Mouse (Mus musculus) B cell, adult 2 months (primary cell): Measurements from ENCODE around the gene Pakap.

Experiments used
- DNase-seq, 2 experiments: peaks; one replicate each; pipeline ENCODE4 v3.0.0; 2022

Gene Pakap

GRCm38 (mm10) chr4:57813576-57813945 is 245.6 kb downstream of the Pakap start:
- peak; percentile 64 to 74 for DNase-seq

GRCm38 (mm10) chr4:57815355-57815754 is 247.4 kb downstream of the Pakap start:
- no peak for DNase-seq

GRCm38 (mm10) chr4:57816146-57816545 is 248.2 kb downstream of the Pakap start:
- no peak for DNase-seq

DNA sequence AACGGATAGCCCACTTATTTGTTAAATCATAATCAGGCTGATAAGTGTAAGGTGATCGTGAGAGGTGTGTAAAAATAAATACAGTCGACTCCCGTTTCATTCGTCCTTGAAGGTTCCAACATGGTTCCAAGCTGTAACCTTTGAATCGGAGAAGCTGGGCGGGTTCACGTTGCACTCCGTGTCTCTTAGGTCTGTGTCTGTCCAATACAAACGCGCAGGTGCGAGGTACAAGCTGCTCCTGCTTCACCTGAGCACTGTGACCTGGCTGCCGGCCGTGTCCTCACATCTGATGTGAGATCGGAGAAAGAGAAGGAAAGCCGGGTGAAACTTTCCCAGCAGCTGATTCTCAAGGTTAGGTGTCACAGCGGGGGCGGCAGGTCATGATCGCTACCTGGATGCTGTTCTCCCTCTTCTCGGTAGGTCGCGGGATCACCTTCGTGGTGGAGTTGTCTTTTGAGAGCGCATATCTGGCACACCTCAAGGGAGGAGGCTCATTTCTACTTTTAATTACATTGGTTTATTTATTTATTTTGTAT is 252.9 kb downstream of the Pakap start:
- DNase-seq: no peak

DNA sequence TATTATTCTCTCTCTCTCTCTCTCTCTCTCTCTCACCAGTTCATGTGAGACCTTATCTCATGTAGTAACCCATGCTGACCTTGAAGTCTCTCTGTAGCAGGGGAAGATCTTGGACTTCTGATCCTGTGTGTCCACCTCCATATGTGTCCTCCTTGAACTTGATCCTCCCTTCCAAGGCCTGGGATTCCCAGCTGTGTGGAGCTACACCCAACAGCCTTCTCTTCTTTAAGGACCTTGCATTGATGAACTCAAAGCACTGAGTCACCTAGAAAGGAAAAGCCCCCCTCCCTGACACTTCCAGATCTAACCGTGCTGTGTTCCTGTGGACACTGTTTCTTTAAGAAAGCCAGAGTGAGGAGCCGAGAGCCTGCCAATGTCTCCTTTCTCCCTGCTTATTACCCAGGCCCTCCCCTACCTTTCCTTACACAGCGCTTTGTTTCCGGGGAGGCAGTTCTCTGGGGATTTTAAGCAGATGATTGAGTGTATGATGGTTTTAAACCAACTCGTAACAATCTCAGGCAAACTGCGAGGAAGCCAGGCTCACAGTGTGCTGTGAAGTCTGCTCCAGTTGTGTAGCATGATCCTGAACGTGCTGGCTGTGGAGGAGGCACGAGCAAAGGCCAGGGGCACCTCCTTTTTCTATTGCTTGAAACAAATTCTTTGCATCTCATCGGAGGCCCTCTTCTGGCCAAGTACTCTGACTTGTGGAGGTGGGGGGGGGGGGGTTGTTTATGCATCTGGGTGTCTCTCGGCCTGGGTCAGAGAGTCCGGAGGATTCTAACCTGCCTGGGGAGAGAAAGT is 253.8 kb downstream of the Pakap start:
- no peak for DNase-seq

- DNase-seq: no peak
Observed at GRCm38 (mm10) chr4:57822641-57823040, 254.7 kb downstream of the Pakap start.

DNA sequence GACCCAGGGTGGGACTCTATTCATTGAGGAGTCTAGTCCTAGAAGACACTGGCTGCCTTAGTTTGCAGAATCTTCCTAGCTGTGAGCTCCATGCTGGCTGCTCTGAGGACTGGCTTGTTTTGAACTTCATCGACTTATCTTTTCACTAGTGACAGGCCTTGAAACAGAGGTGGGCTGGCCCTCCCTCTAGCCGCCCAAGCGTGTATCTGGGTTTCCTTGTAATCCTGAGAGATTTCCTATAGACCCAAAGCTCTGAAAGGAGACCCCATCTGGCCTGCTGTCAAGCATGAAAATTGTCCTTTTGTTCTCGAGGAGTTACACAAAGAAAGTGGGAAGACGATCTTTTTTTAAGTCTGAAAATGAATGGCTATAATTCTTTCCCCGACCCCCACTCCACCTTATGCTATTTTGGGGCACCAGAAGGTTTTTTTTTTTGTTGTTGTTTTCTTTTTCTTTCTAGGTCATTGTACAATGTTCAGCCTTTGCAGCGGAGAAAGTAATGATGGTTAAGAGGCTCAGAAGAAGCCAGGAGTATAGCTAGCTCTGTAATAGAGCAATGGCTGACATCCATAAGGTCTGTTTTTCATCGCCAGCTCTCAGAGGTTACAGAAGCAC is 256.8 kb downstream of the Pakap start:
- DNase-seq: no peak

DNA sequence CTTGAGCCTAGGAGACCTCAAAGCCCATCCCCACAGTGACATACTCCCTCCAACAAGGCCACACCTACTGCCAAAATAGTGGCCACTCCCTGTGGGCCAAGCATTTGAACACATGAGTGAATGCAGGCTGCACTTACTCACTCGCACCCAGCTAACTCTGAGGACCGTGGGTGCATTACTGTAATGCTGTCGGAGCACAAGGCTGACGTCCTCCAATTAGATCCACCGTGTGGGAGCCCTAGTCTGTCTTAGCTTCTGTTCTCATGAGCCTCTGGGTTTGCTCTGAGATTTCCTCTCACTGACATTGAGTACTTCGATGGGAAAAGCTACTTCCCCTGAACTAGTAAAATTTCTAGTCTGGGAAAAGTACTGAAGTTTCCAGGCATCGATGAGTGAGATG is 258.3 kb downstream of the Pakap start:
- no peak for DNase-seq

DNA sequence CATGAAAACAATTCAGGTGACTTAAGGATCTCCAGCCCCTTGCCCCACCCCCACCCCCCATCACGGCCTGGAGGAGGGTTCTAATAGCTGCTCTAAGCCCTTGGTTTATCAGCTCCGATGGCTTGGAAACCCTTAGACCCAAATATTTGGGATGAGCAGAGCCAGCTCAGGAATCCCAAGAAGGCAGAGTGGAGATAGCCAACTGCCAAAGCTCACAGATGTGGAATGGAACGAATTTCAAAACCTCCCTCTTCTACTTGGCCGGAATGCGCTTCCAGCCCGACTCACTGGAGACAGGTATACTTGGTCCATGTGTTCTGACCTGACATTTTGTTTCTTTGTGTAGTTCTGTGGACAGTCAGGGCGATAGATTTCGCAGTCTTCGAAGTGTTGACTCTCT is 261.2 kb downstream of the Pakap start:
- no peak for DNase-seq

GRCm38 (mm10) chr4:57829740-57830139 is 261.8 kb downstream of the Pakap start:
- no peak for DNase-seq

DNA sequence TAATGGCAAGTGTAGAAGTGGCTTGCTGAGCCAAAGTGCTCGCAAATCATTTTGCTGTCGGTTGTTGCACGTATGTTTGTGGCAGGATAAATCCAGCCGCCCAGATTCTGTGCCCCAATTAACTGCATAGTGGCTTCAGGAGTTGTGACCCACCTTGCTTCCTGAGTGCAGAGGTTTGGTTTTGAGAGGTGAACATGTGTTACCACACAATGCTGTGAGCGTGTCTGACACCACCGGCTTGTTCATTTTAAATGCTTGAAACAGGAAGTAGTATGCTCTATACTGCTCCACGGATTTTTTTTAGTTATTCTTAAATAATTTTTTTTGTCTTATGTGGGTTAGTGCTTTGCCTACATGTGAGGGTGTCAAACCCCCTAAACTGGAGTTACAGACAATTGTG is 264.3 kb downstream of the Pakap start:
- peak; percentile 24 to 32 for DNase-seq

GRCm38 (mm10) chr4:57833060-57833459 is 265.1 kb downstream of the Pakap start:
- no peak for DNase-seq

DNA sequence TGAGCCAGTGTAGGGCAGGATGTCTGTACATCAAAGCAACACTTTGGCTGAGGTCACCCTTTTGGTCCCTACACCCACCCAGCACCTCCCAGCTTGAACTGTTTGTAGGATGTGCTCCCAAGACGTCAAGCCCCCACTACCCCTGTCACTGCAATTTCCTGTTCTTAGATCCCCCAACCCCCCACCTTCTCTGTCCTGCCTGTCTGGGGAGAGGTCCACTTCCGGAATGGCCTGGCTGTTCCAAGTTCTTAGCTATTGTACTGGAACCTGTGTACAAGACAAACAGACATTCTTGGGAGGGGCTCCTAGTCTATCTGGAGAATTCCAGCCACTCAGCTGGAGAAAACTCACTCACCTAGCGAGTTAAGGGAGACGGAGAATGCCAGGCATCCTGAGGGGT is 266.2 kb downstream of the Pakap start:
- no peak for DNase-seq

GRCm38 (mm10) chr4:57837089-57837488 is 269.1 kb downstream of the Pakap start:
- no peak for DNase-seq

- DNase-seq: no peak
Observed at GRCm38 (mm10) chr4:57839343-57839742, 271.4 kb downstream of the Pakap start.

DNA sequence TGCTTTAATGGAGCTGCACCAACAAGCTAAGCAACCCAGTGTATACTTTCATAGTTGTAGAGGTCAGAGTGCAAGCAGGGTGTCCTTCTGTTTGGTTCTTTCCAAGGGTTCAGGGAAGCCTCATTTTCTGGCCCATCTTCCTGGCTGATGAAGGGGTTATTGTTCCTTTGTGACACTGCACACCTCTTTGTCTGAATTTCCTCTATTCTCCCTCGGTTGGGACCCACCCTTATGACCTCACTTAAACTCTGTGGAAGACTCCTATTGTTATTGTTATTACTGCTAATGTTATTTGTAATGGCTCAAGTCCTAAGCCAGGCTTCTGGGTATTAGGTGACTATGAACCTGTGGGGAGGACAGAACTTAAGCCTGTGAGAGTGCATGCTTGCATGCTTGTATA is 273.9 kb downstream of the Pakap start:
- DNase-seq: no peak

DNA sequence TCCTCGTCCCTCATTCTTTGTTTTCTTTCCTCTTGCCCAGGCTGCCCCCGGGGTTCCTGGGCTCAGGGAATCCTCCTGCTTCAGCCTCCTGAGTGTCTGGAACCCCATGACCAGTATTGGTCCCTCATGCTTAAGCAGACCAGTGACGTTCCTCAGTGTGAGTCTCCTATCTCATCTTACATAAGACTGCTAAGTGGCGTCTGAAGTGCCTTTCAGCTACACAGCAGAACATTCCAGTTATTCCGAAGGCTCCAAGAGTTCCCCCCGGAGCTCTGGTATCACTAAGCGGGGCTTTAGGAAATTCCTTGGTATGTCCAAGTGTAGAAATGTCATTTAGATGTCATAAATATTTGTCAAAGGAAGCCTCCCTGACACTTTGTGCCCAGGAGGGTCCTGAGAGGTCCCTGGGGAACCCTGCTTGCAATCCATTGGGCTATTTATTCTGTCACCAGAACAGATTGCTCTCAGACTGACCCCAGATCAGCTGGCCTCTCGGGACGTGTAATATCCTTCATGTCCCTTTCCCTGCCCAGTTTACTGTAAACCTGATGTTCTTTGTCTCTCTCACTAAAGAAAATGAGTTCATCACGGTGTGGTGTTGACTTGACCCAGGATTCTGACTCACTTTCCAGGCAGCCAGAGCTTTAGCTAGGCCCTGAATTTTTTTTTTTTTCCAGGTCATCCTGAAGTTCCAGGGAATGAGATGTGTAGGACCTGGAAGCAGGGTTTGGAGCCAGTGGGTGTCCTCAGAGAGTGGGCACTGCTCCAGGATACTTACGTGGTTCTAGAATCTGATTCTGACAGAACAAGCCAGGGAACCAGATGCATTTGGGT is 274.7 kb downstream of the Pakap start:
- no peak for DNase-seq

- DNase-seq: no peak
Observed at GRCm38 (mm10) chr4:57845031-57845431, 277.1 kb downstream of the Pakap start.

GRCm38 (mm10) chr4:57845541-57846210 is 277.7 kb downstream of the Pakap start:
- DNase-seq: no peak

DNA sequence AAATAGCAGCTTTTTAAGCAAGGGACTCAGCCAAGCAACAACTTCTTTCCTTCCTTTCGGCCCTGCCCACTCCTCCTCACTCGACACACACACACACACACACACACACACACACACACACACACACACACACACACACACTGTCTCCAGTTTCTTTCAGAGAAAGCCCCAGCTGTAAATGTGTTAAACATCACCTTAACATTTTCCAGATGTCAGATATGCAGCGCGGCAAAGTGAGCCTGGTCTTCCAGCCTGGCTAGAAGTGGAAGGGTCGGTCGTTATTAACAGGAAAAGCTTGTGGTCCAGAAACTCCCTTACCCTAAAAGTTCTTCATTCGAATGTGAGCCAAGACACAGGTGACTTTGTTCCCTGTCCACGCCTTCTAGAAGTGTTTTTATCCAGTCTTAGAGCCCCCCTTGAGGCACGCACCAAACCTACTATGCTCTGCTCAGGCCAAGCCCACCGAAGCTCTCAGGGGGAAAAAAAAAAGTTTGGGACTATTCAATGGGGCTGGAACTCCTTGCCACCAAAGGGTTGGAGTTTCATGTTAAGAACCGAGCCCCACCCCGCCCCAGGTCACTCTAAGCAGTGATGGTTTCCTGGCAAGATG is 278.5 kb downstream of the Pakap start:
- no peak for DNase-seq

DNA sequence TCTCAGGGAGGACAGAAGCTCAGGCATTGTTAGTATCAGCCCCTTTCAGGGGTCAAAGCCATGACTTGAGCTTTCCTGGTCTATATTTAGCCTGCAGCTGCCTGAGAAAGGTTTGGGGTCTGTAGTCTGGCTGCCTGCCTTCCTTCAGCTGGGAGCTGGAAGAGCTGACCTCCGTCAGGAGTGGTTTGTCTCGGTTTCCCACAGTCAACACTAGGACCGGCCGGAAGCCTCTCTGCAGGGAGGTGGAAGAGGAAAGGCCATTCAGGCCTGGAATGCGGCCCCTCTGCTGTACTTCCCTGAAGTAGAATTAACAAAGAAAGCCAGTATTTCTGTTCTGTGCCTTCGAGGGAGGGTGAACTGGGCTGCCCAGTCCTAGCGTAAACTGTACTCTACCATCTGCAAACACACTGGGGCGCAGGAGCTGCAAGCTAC is 279.0 kb downstream of the Pakap start:
- DNase-seq: no peak

DNA sequence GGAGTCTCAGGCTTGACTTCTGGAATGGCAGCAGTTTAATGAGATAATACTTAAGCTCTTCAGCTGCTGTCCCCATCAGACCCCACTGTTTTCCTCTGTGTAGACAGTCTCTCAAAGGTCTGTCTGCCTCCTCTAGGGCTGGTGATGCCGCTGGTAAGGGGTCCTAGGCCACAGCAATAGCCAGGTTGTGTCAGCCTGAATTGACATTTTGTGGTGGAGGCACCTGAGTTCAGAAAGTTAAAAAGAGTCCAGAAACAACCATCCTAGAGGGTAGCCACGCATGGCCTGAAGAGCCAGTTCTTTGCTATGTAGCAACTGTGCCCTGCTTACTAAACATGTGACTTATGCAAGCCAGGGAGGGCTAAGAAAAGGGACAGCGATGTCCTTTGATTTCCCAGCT is 279.7 kb downstream of the Pakap start:
- no peak for DNase-seq
